Mouse (Mus musculus): ENCODE measurements at regions not wholly inside any gene's neighbourhood (a gene's known extent, or its start where the extent isn't known, plus 50 kb on each side); places are given as distances from the start of the nearest gene placed in this dataset.

DNA sequence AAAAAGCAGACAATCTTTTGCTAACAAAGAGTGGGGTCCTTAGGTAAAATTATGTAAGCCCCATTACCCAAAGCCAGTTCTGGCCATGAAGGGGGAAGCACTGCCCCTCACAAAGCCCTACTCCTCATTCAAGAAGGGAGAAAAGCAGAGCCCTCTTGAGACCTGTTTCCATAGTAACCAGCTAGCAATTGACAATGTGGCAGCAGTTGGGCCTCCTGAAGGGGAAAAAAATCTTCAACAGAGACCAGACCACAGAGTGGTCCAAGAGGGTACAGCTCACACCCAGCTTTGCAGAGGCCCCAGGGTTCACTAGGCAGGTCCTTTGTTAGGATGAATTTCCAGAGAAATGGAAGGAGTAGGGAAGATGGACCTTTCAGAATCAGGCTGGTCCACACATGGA lies 271.8 kb downstream of the Tox3 start:
- TF ChIP-seq GATA1 (IDR thresholded peaks at IDR 0.05; ENCODE audit: low read length) (no peak), TAL1 (IDR thresholded peaks at IDR 0.05; ENCODE audit: low read length) (no peak)

All from erythroblast, embryonic 14.5 days (primary cell).